ENCODE assay signal across 14 mouse cellular contexts in genomic region chr6:5287919-5288318, GRCm38 (mm10). TPM values are rescaled to one million over a fixed set of nuclear protein-coding genes. Genes with fewer than 3 reads are reported as not detected.
DNase-seq lines count a peak whose midpoint lies in the region; ATAC-seq and TF ChIP-seq lines count a peak whose summit lies in the region.
"Had no signal": no experiment of that assay in that cellular context is flagged by ENCODE, and none has a peak within 500 bp of the region (broad histone marks: within the 10 kb centered on the region; RNA-seq: fewer than 3 reads in every experiment).

No protein-coding gene starts in this region.

- peak overlapping the region; percentile 39 for H3K27ac ChIP-seq in lung, embryonic 14.5 days (ENCODE audit: low read depth)
- no peak overlapping the region for H3K27ac ChIP-seq in lung, postnatal 0 days (ENCODE audit: low read length)
- H3K27ac ChIP-seq in embryonic facial prominence, embryonic 11.5 days (replicated peaks; ENCODE audit: low read depth, low read length): 0 out of 2 replicates have a peak overlapping the region, but pooled peaks have one; percentile 20
- peak overlapping the region; percentile 95 for H3K27ac ChIP-seq in liver, embryonic 12.5 days
- H3K27ac ChIP-seq in stomach, embryonic 16.5 days (ENCODE audit: low read length): 0 out of 2 replicates have a peak overlapping the region, but pooled peaks have one; percentile 39
- H3K27ac ChIP-seq: limb, embryonic 15.5 days had no signal

- H3K4me1 ChIP-seq in lung, embryonic 14.5 days (ENCODE audit: insufficient read depth): peaks cover 3% of the 10 kb centered on the region; the same call in 1 of the 2 replicates
- H3K4me1 ChIP-seq in lung, postnatal 0 days (ENCODE audit: insufficient read depth, low read depth, low read length): no peaks in the 10 kb centered on the region
- H3K4me1 ChIP-seq in embryonic facial prominence, embryonic 11.5 days (ENCODE audit: control insufficient read depth, insufficient read depth, low read length): no peaks in the 10 kb centered on the region; the same call in 1 of the 2 replicates
- peaks cover 77% of the 10 kb centered on the region for H3K4me1 ChIP-seq in liver, embryonic 12.5 days
- H3K4me1 ChIP-seq in stomach, embryonic 16.5 days (ENCODE audit: control insufficient read depth, insufficient read depth, low read length): peaks cover 17% of the 10 kb centered on the region

- H3K4me2 ChIP-seq in lung, embryonic 14.5 days: no peak overlapping the region
- no peak overlapping the region for H3K4me2 ChIP-seq in lung, postnatal 0 days (replicated peaks; ENCODE audit: low read depth, low read length)
- H3K4me2 ChIP-seq in embryonic facial prominence, embryonic 11.5 days (ENCODE audit: low read depth, low read length): no peak overlapping the region
- H3K4me2 ChIP-seq in liver, embryonic 12.5 days: peak overlapping the region; percentile 50
- no peak overlapping the region for H3K4me2 ChIP-seq in stomach, embryonic 16.5 days (ENCODE audit: low read depth, low read length)
- H3K4me2 ChIP-seq: limb, embryonic 15.5 days had no signal

- ATAC-seq in lung, embryonic 14.5 days (ENCODE audit: insufficient read depth): no peak
- ATAC-seq in lung, postnatal 0 days: no peak
- ATAC-seq in embryonic facial prominence, embryonic 11.5 days (replicated peaks; ENCODE audit: insufficient number of reproducible peaks, low FRiP score, low TSS enrichment, low read depth): no peak
- ATAC-seq in liver, embryonic 12.5 days: no peak
- ATAC-seq in stomach, embryonic 16.5 days (ENCODE audit: insufficient read depth, low FRiP score): no peak
- ATAC-seq: forebrain, embryonic 16.5 days had no signal

- DNase-seq in lung, embryonic 14.5 days: no peak
- no peak for DNase-seq in lung, postnatal 0 days (ENCODE audit: low spot score)
- peak; percentile 63 for DNase-seq in embryonic facial prominence, embryonic 11.5 days (ENCODE audit: low spot score)
- no peak for DNase-seq in left cerebral cortex, postnatal 36 days (ENCODE audit: low spot score in 2 of 2)
- no peak for DNase-seq in kidney, adult 9 months
- DNase-seq: adrenal gland, adult 8-10 months; cerebellum, adult 18-20 months; cerebellum, postnatal 36 days; kidney, postnatal 10 days; thymus, postnatal 36 days had no signal

- no peak for TF ChIP-seq EP300 in lung, postnatal 0 days (IDR thresholded peaks at IDR 0.05)

- intact Hi-C loops in left cerebral cortex, postnatal 36 days (cut with DNase I): no loop called here

- H3K9me3 ChIP-seq in lung, embryonic 14.5 days (ENCODE audit: low read depth, low read length): no peaks in the 10 kb centered on the region
- no peaks in the 10 kb centered on the region for H3K9me3 ChIP-seq in lung, postnatal 0 days (ENCODE audit: low read length)
- H3K9me3 ChIP-seq in embryonic facial prominence, embryonic 11.5 days (replicated peaks; ENCODE audit: control insufficient read depth, low read length): no peaks in the 10 kb centered on the region
- H3K9me3 ChIP-seq in liver, embryonic 12.5 days (replicated peaks): no peaks in the 10 kb centered on the region
- H3K9me3 ChIP-seq in stomach, embryonic 16.5 days (replicated peaks; ENCODE audit: control insufficient read depth, low read length): no peaks in the 10 kb centered on the region
- H3K9me3 ChIP-seq: limb, embryonic 15.5 days had no signal

- H3K4me3 ChIP-seq in lung, embryonic 14.5 days (ENCODE audit: low read depth, low read length): no peak overlapping the region
- H3K4me3 ChIP-seq in lung, postnatal 0 days (ENCODE audit: low read depth, low read length): no peak overlapping the region
- H3K4me3 ChIP-seq in embryonic facial prominence, embryonic 11.5 days (ENCODE audit: low read depth, low read length): no peak overlapping the region
- no peak overlapping the region for H3K4me3 ChIP-seq in liver, embryonic 12.5 days
- no peak overlapping the region for H3K4me3 ChIP-seq in stomach, embryonic 16.5 days (replicated peaks; ENCODE audit: low read length)
- H3K4me3 ChIP-seq: limb, embryonic 15.5 days had no signal

- no peaks in the 10 kb centered on the region for H3K27me3 ChIP-seq in lung, embryonic 14.5 days (ENCODE audit: insufficient read depth, low read length)
- H3K27me3 ChIP-seq in lung, postnatal 0 days (replicated peaks; ENCODE audit: insufficient read depth, low read length): no peaks in the 10 kb centered on the region
- H3K27me3 ChIP-seq in embryonic facial prominence, embryonic 11.5 days (ENCODE audit: control insufficient read depth, insufficient read depth, low read length): no peaks in the 10 kb centered on the region
- H3K27me3 ChIP-seq in liver, embryonic 12.5 days (replicated peaks): no peaks in the 10 kb centered on the region
- no peaks in the 10 kb centered on the region for H3K27me3 ChIP-seq in stomach, embryonic 16.5 days (ENCODE audit: control insufficient read depth, insufficient read depth, low read length)
- H3K27me3 ChIP-seq: limb, embryonic 15.5 days had no signal

- peaks cover 6% of the 10 kb centered on the region; the same call in 1 of the 2 replicates for H3K36me3 ChIP-seq in lung, embryonic 14.5 days (ENCODE audit: insufficient read depth)
- H3K36me3 ChIP-seq in lung, postnatal 0 days (ENCODE audit: insufficient read depth, low read length): 0 out of 2 replicates have a peak, but pooled peaks cover 3% of the 10 kb centered on the region
- no peaks in the 10 kb centered on the region for H3K36me3 ChIP-seq in embryonic facial prominence, embryonic 11.5 days (replicated peaks; ENCODE audit: control insufficient read depth, insufficient read depth, low read depth, low read length)
- peaks cover 71% of the 10 kb centered on the region for H3K36me3 ChIP-seq in liver, embryonic 12.5 days
- no peaks in the 10 kb centered on the region for H3K36me3 ChIP-seq in stomach, embryonic 16.5 days (ENCODE audit: control insufficient read depth, insufficient read depth, low read length)
- H3K36me3 ChIP-seq: limb, embryonic 15.5 days had no signal

- TF ChIP-seq CTCF in lung, embryonic 14.5 days (IDR thresholded peaks at IDR 0.05; ENCODE audit: low read depth): no peak
- TF ChIP-seq CTCF in lung, postnatal 0 days (IDR thresholded peaks at IDR 0.05): no peak

- WGBS in lung, embryonic 14.5 days: 29% methylated on average over 5 of the region's 5 CpGs
- WGBS in lung, postnatal 0 days: 47% methylated on average over 5 of the region's 5 CpGs
- WGBS in embryonic facial prominence, embryonic 11.5 days: 31% methylated on average over 5 of the region's 5 CpGs
- WGBS in liver, embryonic 12.5 days (ENCODE audit: insufficient replicate concordance): 33% methylated on average over 5 of the region's 5 CpGs
- WGBS in stomach, embryonic 16.5 days: 32% methylated on average over 5 of the region's 5 CpGs

- H3K9ac ChIP-seq in lung, embryonic 14.5 days: no peak overlapping the region
- no peak overlapping the region for H3K9ac ChIP-seq in lung, postnatal 0 days (replicated peaks; ENCODE audit: low read depth)
- H3K9ac ChIP-seq in embryonic facial prominence, embryonic 11.5 days (replicated peaks; ENCODE audit: low read length): no peak overlapping the region
- H3K9ac ChIP-seq in liver, embryonic 12.5 days: peak overlapping the region; percentile 59
- no peak overlapping the region for H3K9ac ChIP-seq in stomach, embryonic 16.5 days (ENCODE audit: low read length)
- H3K9ac ChIP-seq: limb, embryonic 15.5 days had no signal

RNA-seq across cellular contexts. Expression of gene Pon2, which starts 10.3 kb away (rescaled TPM):
- polyA plus RNA-seq in lung, embryonic 14.5 days (2014; fragmentation: Nextera tagmentation; extraction: Ambion mirVana): 39.2 and 42.8 TPM in 2 replicates
- polyA plus RNA-seq in lung, postnatal 0 days (2015; fragmentation: Nextera tagmentation; extraction: Ambion mirVana): 88.4 and 98.7 TPM in 2 replicates
- 19.5 and 19.9 TPM in 2 replicates for polyA plus RNA-seq in embryonic facial prominence, embryonic 11.5 days (2014; fragmentation: Nextera tagmentation; extraction: Ambion mirVana)
- 59.3 and 60.6 TPM in 2 replicates for polyA plus RNA-seq in liver, embryonic 12.5 days (2016; fragmentation: Nextera tagmentation; extraction: Ambion mirVana)
- 77.9 and 86.6 TPM in 2 replicates for polyA plus RNA-seq in stomach, embryonic 16.5 days (2015; fragmentation: Nextera tagmentation; extraction: Ambion mirVana)
- total RNA-seq in left cerebral cortex, postnatal 36 days (2021): 10 to 100 TPM; 23.7 to 24.4 TPM

RNA-seq across cellular contexts. Expression of gene Pon3, which starts 31.8 kb away (rescaled TPM):
- polyA plus RNA-seq in lung, embryonic 14.5 days (2014; fragmentation: Nextera tagmentation; extraction: Ambion mirVana): 14.2 and 15.2 TPM in 2 replicates
- 143 and 168 TPM in 2 replicates for polyA plus RNA-seq in lung, postnatal 0 days (2015; fragmentation: Nextera tagmentation; extraction: Ambion mirVana)
- polyA plus RNA-seq in embryonic facial prominence, embryonic 11.5 days (2014; fragmentation: Nextera tagmentation; extraction: Ambion mirVana): 4.2 and 6.6 TPM in 2 replicates
- polyA plus RNA-seq in liver, embryonic 12.5 days (2016; fragmentation: Nextera tagmentation; extraction: Ambion mirVana): 15.4 and 16.0 TPM in 2 replicates
- 19.0 and 20.1 TPM in 2 replicates for polyA plus RNA-seq in stomach, embryonic 16.5 days (2015; fragmentation: Nextera tagmentation; extraction: Ambion mirVana)
- 1 to 10 TPM; 2.1 to 3.2 TPM for total RNA-seq in left cerebral cortex, postnatal 36 days (2021)
